ENCODE assay signal across 33 mouse cellular contexts in genomic region chr17:45559732-45560525, GRCm38 (mm10). TPM values are rescaled to one million over a fixed set of nuclear protein-coding genes. Genes with fewer than 3 reads are reported as not detected.
A peak's percentile ranks its signal among the peaks of the same experiment; 100 is the strongest.
DNase-seq lines count a peak whose midpoint lies in the region; ATAC-seq and TF ChIP-seq lines count a peak whose summit lies in the region.
"Had no signal": no experiment of that assay in that cellular context is flagged by ENCODE, and none has a peak within 500 bp of the region (broad histone marks: within the 10 kb centered on the region; RNA-seq: fewer than 3 reads in every experiment).

No protein-coding gene starts in this region.

- H3K4me2 ChIP-seq in midbrain, embryonic 13.5 days (replicated peaks), result no peak overlapping the region
- H3K4me2 ChIP-seq: embryonic facial prominence, embryonic 15.5 days; forebrain, embryonic 13.5 days; heart, embryonic 15.5 days; hindbrain, embryonic 12.5 days; midbrain, embryonic 15.5 days had no signal

- H3K9ac ChIP-seq in midbrain, embryonic 13.5 days (replicated peaks), result no peak overlapping the region
- H3K9ac ChIP-seq: embryonic facial prominence, embryonic 15.5 days; forebrain, embryonic 13.5 days; heart, embryonic 15.5 days; hindbrain, embryonic 12.5 days; liver, embryonic 14.5 days; midbrain, embryonic 15.5 days had no signal

- H3K27ac ChIP-seq in cerebellum, adult 2 months (ENCODE audit: insufficient read depth, low read length), result peak overlapping the region; percentile 35; the same call in 1 of the 2 replicates
- no peak overlapping the region for H3K27ac ChIP-seq in hindbrain, embryonic 10.5 days
- H3K27ac ChIP-seq in midbrain, embryonic 13.5 days, result no peak overlapping the region
- H3K27ac ChIP-seq: embryonic facial prominence, embryonic 10.5 days; embryonic facial prominence, embryonic 15.5 days; forebrain, embryonic 13.5 days; heart, embryonic 10.5 days; heart, embryonic 15.5 days; hindbrain, embryonic 12.5 days; kidney, postnatal 0 days; liver, embryonic 14.5 days; macrophage; midbrain, embryonic 15.5 days; stomach, postnatal 0 days had no signal

- H3K4me1 ChIP-seq in cerebellum, adult 2 months (ENCODE audit: control insufficient read depth, insufficient read depth, low read length), result peaks cover 31% of the 10 kb centered on the region
- H3K4me1 ChIP-seq in hindbrain, embryonic 10.5 days (replicated peaks), result peaks cover 54% of the 10 kb centered on the region
- H3K4me1 ChIP-seq in midbrain, embryonic 13.5 days (replicated peaks), result peaks cover 29% of the 10 kb centered on the region

- no peaks in the 10 kb centered on the region for H3K9me3 ChIP-seq in hindbrain, embryonic 10.5 days
- H3K9me3 ChIP-seq in midbrain, embryonic 13.5 days, result no peaks in the 10 kb centered on the region
- H3K9me3 ChIP-seq: embryonic facial prominence, embryonic 10.5 days; embryonic facial prominence, embryonic 15.5 days; forebrain, embryonic 13.5 days; G1E; heart, embryonic 10.5 days; heart, embryonic 15.5 days; hindbrain, embryonic 12.5 days; midbrain, embryonic 15.5 days had no signal

- H3K4me3 ChIP-seq in cerebellum, adult 2 months (replicated peaks; ENCODE audit: insufficient read depth, low read depth, low read length), result no peak overlapping the region
- no peak overlapping the region for H3K4me3 ChIP-seq in hindbrain, embryonic 10.5 days
- H3K4me3 ChIP-seq in midbrain, embryonic 13.5 days (replicated peaks), result no peak overlapping the region
- H3K4me3 ChIP-seq: embryonic facial prominence, embryonic 10.5 days; embryonic facial prominence, embryonic 15.5 days; forebrain, embryonic 13.5 days; heart, embryonic 10.5 days; heart, embryonic 15.5 days; hindbrain, embryonic 12.5 days; midbrain, embryonic 15.5 days had no signal

- peak; percentile 51 to 55 for DNase-seq in spleen, postnatal 36 days (ENCODE audit: low spot score in 2 of 2)
- DNase-seq in spleen, postnatal 4 days (ENCODE audit: low spot score in 2 of 2), result no peak
- peak; percentile 60 to 68 for DNase-seq in cerebellum, adult 2 months
- peak; percentile 76 for DNase-seq in cerebellum, postnatal 14 days
- DNase-seq in hindbrain, embryonic 10.5 days (ENCODE audit: low spot score), result no peak
- DNase-seq in thymus, postnatal 0 days (ENCODE audit: low spot score), result no peak
- DNase-seq: adrenal gland, postnatal 14 days; gastrocnemius, postnatal 10 days; heart, adult 11 months; kidney, adult 8-10 months; kidney, postnatal 4 days; layer of hippocampus, postnatal 36 days; liver; lung, adult 2 months; lung, postnatal 10 days; right cerebral cortex, adult 18-20 months; right cerebral cortex, postnatal 4 days; thymus, adult 2 months; thymus, postnatal 4 days had no signal

- peaks cover 9% of the 10 kb centered on the region; the same call in 1 of the 2 replicates for H3K36me3 ChIP-seq in hindbrain, embryonic 10.5 days
- no peaks in the 10 kb centered on the region for H3K36me3 ChIP-seq in midbrain, embryonic 13.5 days
- H3K36me3 ChIP-seq: heart, embryonic 15.5 days; hindbrain, embryonic 12.5 days; midbrain, embryonic 15.5 days had no signal

- TF ChIP-seq POLR2A in cerebellum, adult 2 months (IDR thresholded peaks at IDR 0.05; ENCODE audit: borderline replicate concordance, insufficient read depth, low read length), result no peak

- H3K27me3 ChIP-seq in cerebellum, adult 2 months (ENCODE audit: control insufficient read depth, insufficient read depth, low read length), result no peaks in the 10 kb centered on the region
- H3K27me3 ChIP-seq in hindbrain, embryonic 10.5 days (ENCODE audit: insufficient read depth, poor library complexity, severe bottlenecking), result peaks cover 31% of the 10 kb centered on the region
- H3K27me3 ChIP-seq in midbrain, embryonic 13.5 days, result peaks cover 12% of the 10 kb centered on the region

- ATAC-seq in midbrain, embryonic 13.5 days, result no peak
- ATAC-seq: forebrain, embryonic 13.5 days; intestine, embryonic 16.5 days; midbrain, embryonic 15.5 days had no signal

- WGBS in cerebellum, adult 2 months, result 36% methylated on average over 15 of the region's 15 CpGs
- WGBS in hindbrain, embryonic 10.5 days, result 90% methylated on average over 15 of the region's 15 CpGs
- WGBS in midbrain, embryonic 13.5 days, result 88% methylated on average over 15 of the region's 15 CpGs

- TF ChIP-seq CTCF in cerebellum, adult 2 months (IDR thresholded peaks at IDR 0.05; ENCODE audit: borderline replicate concordance, insufficient read depth, low read depth, low read length), result no peak

RNA-seq across cellular contexts. Expression of gene Slc35b2, which starts 3.7 kb away (rescaled TPM):
- 71.3 and 74.0 TPM in 2 replicates for polyA plus RNA-seq in cerebellum, adult 2 months (2012; rRNA removed)
- polyA plus RNA-seq in hindbrain, embryonic 10.5 days (2016; fragmentation: Nextera tagmentation; extraction: Ambion mirVana), result 121 TPM in 2 replicates
- 89.2 and 95.3 TPM in 2 replicates for polyA plus RNA-seq in midbrain, embryonic 13.5 days (2015; fragmentation: Nextera tagmentation; extraction: Ambion mirVana)
- 95.8 and 96.9 TPM in 2 replicates for polyA plus RNA-seq in thymus, postnatal 0 days (2015; fragmentation: Nextera tagmentation; extraction: Ambion mirVana)

RNA-seq across cellular contexts. Expression of gene Nfkbie, which starts 4.4 kb away (rescaled TPM):
- 12.5 and 13.5 TPM in 2 replicates for polyA plus RNA-seq in cerebellum, adult 2 months (2012; rRNA removed)
- polyA plus RNA-seq in hindbrain, embryonic 10.5 days (2016; fragmentation: Nextera tagmentation; extraction: Ambion mirVana), result 8.3 and 9.7 TPM in 2 replicates
- 5.2 and 7.1 TPM in 2 replicates for polyA plus RNA-seq in midbrain, embryonic 13.5 days (2015; fragmentation: Nextera tagmentation; extraction: Ambion mirVana)
- 70.4 and 80.2 TPM in 2 replicates for polyA plus RNA-seq in thymus, postnatal 0 days (2015; fragmentation: Nextera tagmentation; extraction: Ambion mirVana)

RNA-seq across cellular contexts. Expression of gene Tmem151b, which starts 10.5 kb away (rescaled TPM):
- 125 and 130 TPM in 2 replicates for polyA plus RNA-seq in cerebellum, adult 2 months (2012; rRNA removed)
- 7.2 and 10.6 TPM in 2 replicates for polyA plus RNA-seq in hindbrain, embryonic 10.5 days (2016; fragmentation: Nextera tagmentation; extraction: Ambion mirVana)
- 23.5 and 25.5 TPM in 2 replicates for polyA plus RNA-seq in midbrain, embryonic 13.5 days (2015; fragmentation: Nextera tagmentation; extraction: Ambion mirVana)
- polyA plus RNA-seq in thymus, postnatal 0 days (2015; fragmentation: Nextera tagmentation; extraction: Ambion mirVana), result 19.0 and 19.6 TPM in 2 replicates
- polyA plus RNA-seq: G1E had no signal

RNA-seq across cellular contexts. Expression of gene Hsp90ab1, which starts 13.1 kb away (rescaled TPM):
- 915 and 924 TPM in 2 replicates for polyA plus RNA-seq in cerebellum, adult 2 months (2012; rRNA removed)
- 1,585 and 2,006 TPM in 2 replicates for polyA plus RNA-seq in hindbrain, embryonic 10.5 days (2016; fragmentation: Nextera tagmentation; extraction: Ambion mirVana)
- 1,587 and 1,677 TPM in 2 replicates for polyA plus RNA-seq in midbrain, embryonic 13.5 days (2015; fragmentation: Nextera tagmentation; extraction: Ambion mirVana)
- 1,223 and 1,279 TPM in 2 replicates for polyA plus RNA-seq in thymus, postnatal 0 days (2015; fragmentation: Nextera tagmentation; extraction: Ambion mirVana)

RNA-seq across cellular contexts. Expression of gene Tcte1, which starts 36.7 kb away (rescaled TPM):
- 0.61 and 0.74 TPM in 2 replicates for polyA plus RNA-seq in cerebellum, adult 2 months (2012; rRNA removed)
- polyA plus RNA-seq in hindbrain, embryonic 10.5 days (2016; fragmentation: Nextera tagmentation; extraction: Ambion mirVana), result 1.7 and 3.8 TPM in 2 replicates
- polyA plus RNA-seq in midbrain, embryonic 13.5 days (2015; fragmentation: Nextera tagmentation; extraction: Ambion mirVana), result 2.6 and 2.7 TPM in 2 replicates
- polyA plus RNA-seq in thymus, postnatal 0 days (2015; fragmentation: Nextera tagmentation; extraction: Ambion mirVana), result 1.3 and 3.0 TPM in 2 replicates
- polyA plus RNA-seq: G1E; liver, embryonic 14.5 days; macrophage had no signal

Comparison
In these comparisons a context has a peak if more than half of its experiments do, and no peak if none do; other contexts are left out.
1. DNase-seq: peak in spleen, postnatal 36 days (2 of 2), cerebellum, adult 2 months (2 of 2) and cerebellum, postnatal 14 days (2 of 2); none in spleen, postnatal 4 days (0 of 2), hindbrain, embryonic 10.5 days (single experiment) and thymus, postnatal 0 days (single experiment).